Mouse (Mus musculus): ENCODE measurements around the gene Tubb4b. TPM values are rescaled to one million over a fixed set of nuclear protein-coding genes. Genes with fewer than 3 reads are reported as not detected.
A peak's percentile ranks its signal among the peaks of the same experiment; 100 is the strongest.

The Tubb4b gene
- total and polyA plus RNA-seq, 3 experiments, result 356 to 592 (median 520) TPM

DNA sequence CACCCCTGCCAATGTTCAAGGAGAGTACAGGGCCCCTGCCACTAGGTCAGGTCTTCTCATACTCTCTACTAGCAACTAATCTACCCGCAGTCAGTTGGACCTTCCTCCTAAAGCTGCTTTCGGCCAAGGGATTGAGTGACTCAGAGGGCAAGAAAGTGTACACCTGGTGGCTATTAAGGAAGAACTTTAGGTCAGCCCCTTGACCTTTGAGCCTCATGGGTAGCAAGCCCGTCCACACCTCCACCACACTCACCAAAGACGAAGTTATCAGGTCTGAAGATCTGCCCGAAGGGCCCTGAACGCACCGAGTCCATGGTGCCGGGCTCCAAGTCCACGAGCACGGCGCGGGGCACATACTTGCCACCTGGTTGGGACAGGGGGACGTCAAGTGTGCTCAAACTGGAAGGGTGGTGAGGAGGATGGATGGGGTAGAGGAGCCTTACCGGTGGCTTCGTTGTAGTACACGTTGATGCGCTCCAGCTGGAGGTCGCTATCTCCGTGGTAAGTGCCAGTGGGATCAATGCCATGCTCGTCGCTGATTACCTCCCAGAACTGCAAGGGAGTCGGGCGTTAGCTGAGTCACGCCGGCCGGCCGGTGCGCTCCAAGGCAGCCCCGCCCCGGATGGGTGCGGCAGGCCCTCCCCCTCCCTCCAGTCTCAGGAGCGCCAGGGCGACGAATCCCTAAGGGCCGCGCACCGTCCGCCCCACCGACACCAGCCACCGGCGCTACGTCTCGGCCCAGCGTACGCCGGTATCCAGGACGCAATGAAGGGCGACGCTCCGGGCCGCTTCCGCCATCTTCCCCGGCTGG, 616 bp downstream of the Tubb4b start:
- Histone ChIP-seq H3K79me2 (replicated peaks; ENCODE audit: control insufficient read depth, extremely low read depth, insufficient read depth, poor library complexity, severe bottlenecking) (peaks cover 9% of the 10 kb centered on the region), H3K4me1 (ENCODE audit: control insufficient read depth in 1 of 2, insufficient read depth in 2 of 2) (peaks cover 13 to 31% of the 10 kb centered on the region in 2 experiments; a peak in 3 of 4 replicates), H3K27me3 (replicated peaks) (peaks cover under 1% of the 10 kb centered on the region), H3K4me3 (replicated peaks in 1 of 3; ENCODE audit: low read depth in 2 of 3, low read length in 2 of 3, poor library complexity in 1 of 3) (peak overlapping the region; percentile 64 to 99 (median 82)), H3K9ac (ENCODE audit: insufficient read depth, low read depth) (peak overlapping the region; percentile 92), H3K4me2 (ENCODE audit: insufficient read depth, low read depth, poor library complexity, severe bottlenecking) (peak overlapping the region; percentile 53), H3K27ac (ENCODE audit: insufficient read depth, low read depth) (peak overlapping the region; percentile 98), H3K36me3 (replicated peaks in 1 of 2; ENCODE audit: control insufficient read depth in 1 of 2, insufficient read depth in 1 of 2, low read length in 1 of 2) (peaks cover 22 to 26% of the 10 kb centered on the region in 2 experiments), H3K9me3 (replicated peaks; ENCODE audit: low read length) (no peaks in the 10 kb centered on the region)
- dilution Hi-C loops (cut with MboI; ENCODE audit: extremely low pct_ligation_motif_present, extremely low pct_unique_long_range_greater_than_20kb, low sequenced_read_pairs) (no loop called here), in situ Hi-C loops (cut with MboI; ENCODE audit: low pct_ligation_motif_present, low pct_unique_long_range_greater_than_20kb, low sequenced_read_pairs) (no loop called here)
- no peak; the same call in 1 of the 2 replicates for TF ChIP-seq SMC3 (IDR thresholded peaks at IDR 0.05; ENCODE audit: low read depth, low read length)
- TF ChIP-seq BHLHE40 (IDR thresholded peaks at IDR 0.05; ENCODE audit: low read depth, low read length), result no peak
- no peak; the same call in 1 of the 2 replicates for TF ChIP-seq SIN3A (IDR thresholded peaks at IDR 0.05; ENCODE audit: low read length)
- no peak for TF ChIP-seq JUND (conservative IDR thresholded peaks at IDR 0.05; ENCODE audit: low read depth, low read length)
- TF ChIP-seq UBTF (IDR thresholded peaks at IDR 0.05; ENCODE audit: low read depth, low read length), result peak; percentile 23; the same call in 1 of the 2 replicates
- no peak for TF ChIP-seq USF2 (conservative IDR thresholded peaks at IDR 0.05; ENCODE audit: low read depth, low read length)
- TF ChIP-seq TBP (conservative IDR thresholded peaks at IDR 0.05; ENCODE audit: low read depth, low read length), result no peak
- TF ChIP-seq ZMIZ1 (IDR thresholded peaks at IDR 0.05; ENCODE audit: low read depth, low read length), result no peak
- TF ChIP-seq MAX (IDR thresholded peaks at IDR 0.05; ENCODE audit: low read length), result peak; percentile 41; the same call in 1 of the 2 replicates
- no peak for TF ChIP-seq ZKSCAN1 (IDR thresholded peaks at IDR 0.05; ENCODE audit: borderline replicate concordance, low read depth, low read length)
- no peak for TF ChIP-seq GABPA (IDR thresholded peaks at IDR 0.05; ENCODE audit: insufficient replicate concordance, low read depth, low read length)
- TF ChIP-seq MAZ (IDR thresholded peaks at IDR 0.05; ENCODE audit: low read depth, low read length), result 0 out of 2 replicates have a peak, but pooled peaks have one; percentile 41
- TF ChIP-seq NRF1 (IDR thresholded peaks at IDR 0.05; ENCODE audit: low read depth, low read length), result no peak
- TF ChIP-seq ZC3H11A (IDR thresholded peaks at IDR 0.05; ENCODE audit: low read depth, low read length), result no peak
- peak; percentile 45; the same call in 1 of the 2 replicates for TF ChIP-seq MAFK (IDR thresholded peaks at IDR 0.05; ENCODE audit: insufficient replicate concordance, low read length)
- TF ChIP-seq MEF2A (IDR thresholded peaks at IDR 0.05; ENCODE audit: borderline replicate concordance, low read depth, low read length), result no peak
- TF ChIP-seq ZNF384 (IDR thresholded peaks at IDR 0.05; ENCODE audit: low read depth, low read length), result no peak
- TF ChIP-seq MXI1 (IDR thresholded peaks at IDR 0.05; ENCODE audit: low read depth, low read length), result peak; percentile 94
- no peak for TF ChIP-seq POLR2A (IDR thresholded peaks at IDR 0.05; ENCODE audit: low read depth, low read length)
- TF ChIP-seq E2F4 (IDR thresholded peaks at IDR 0.05; ENCODE audit: insufficient replicate concordance, low read depth, low read length), result no peak
- no peak for TF ChIP-seq MYC (IDR thresholded peaks at IDR 0.05; ENCODE audit: low read depth, low read length)
- TF ChIP-seq POLR2AphosphoS2 (IDR thresholded peaks at IDR 0.05; ENCODE audit: low read depth, low read length), result no peak; the same call in 1 of the 2 replicates
- TF ChIP-seq IRF4 (IDR thresholded peaks at IDR 0.05; ENCODE audit: low read depth, low read length), result no peak
- no peak for TF ChIP-seq ETS1 (conservative IDR thresholded peaks at IDR 0.05; ENCODE audit: low read depth, low read length)
- TF ChIP-seq RCOR1 (conservative IDR thresholded peaks at IDR 0.05; ENCODE audit: low read depth, low read length), result no peak
- TF ChIP-seq CHD1 (IDR thresholded peaks at IDR 0.05; ENCODE audit: low read depth, low read length), result no peak
- no peak for TF ChIP-seq EP300 (IDR thresholded peaks at IDR 0.05; ENCODE audit: low read length)
- no peak for TF ChIP-seq HCFC1 (IDR thresholded peaks at IDR 0.05; ENCODE audit: low read depth, low read length)
- peak; percentile 34; the same call in 1 of the 2 replicates for TF ChIP-seq ELF1 (IDR thresholded peaks at IDR 0.05; ENCODE audit: low read depth, low read length)
- TF ChIP-seq USF1 (IDR thresholded peaks at IDR 0.05; ENCODE audit: low read depth, low read length), result no peak
- TF ChIP-seq CTCF (conservative IDR thresholded peaks at IDR 0.05 in 1 of 2, IDR thresholded peaks at IDR 0.05 in 1 of 2; ENCODE audit: low read depth in 2 of 2, low read length in 2 of 2), result no peak
- no peak for TF ChIP-seq KAT2A (IDR thresholded peaks at IDR 0.05; ENCODE audit: insufficient replicate concordance, low read length)
- TF ChIP-seq RAD21 (IDR thresholded peaks at IDR 0.05; ENCODE audit: low read depth, low read length), result no peak
- no peak for TF ChIP-seq JUN (IDR thresholded peaks at IDR 0.05; ENCODE audit: insufficient read depth, low read depth, low read length)
- no peak for TF ChIP-seq CHD2 (IDR thresholded peaks at IDR 0.05; ENCODE audit: low read length)
- TF ChIP-seq PAX5 (IDR thresholded peaks at IDR 0.05; ENCODE audit: low read length), result no peak
- TF ChIP-seq TCF12 (IDR thresholded peaks at IDR 0.05; ENCODE audit: low read depth, low read length), result no peak
- TF ChIP-seq NELFE (IDR thresholded peaks at IDR 0.05; ENCODE audit: low read depth, low read length), result no peak
- DNase-seq (ENCODE audit: extremely low read depth), result peak; percentile 79

All from CH12.LX (cell line).